Mouse (Mus musculus): Measurements from ENCODE around the gene Myo9a. TPM values are rescaled to one million over a fixed set of nuclear protein-coding genes. Genes with fewer than 3 reads are reported as not detected.
"Not testable (repeated sequence)": the region's sequence is repeated elsewhere in the genome, so short reads cannot be mapped to it uniquely, and the experiment has no call there.

Myo9a gene
- polyA plus RNA-seq, 1 experiment from 2014 or later: 38.7 TPM

- in situ Hi-C loops (cut with MboI; ENCODE audit: low pct_unique_long_range_greater_than_20kb): loop anchor here (5.0 kb wide), 1 partner anchor 234 kb away; no protein-coding TSS in a partner anchor
- POLR2A ChIA-PET: no interaction called here
- DNase-seq (ENCODE audit: low read depth, low spot score): no peak
Measured at GRCm38 (mm10) chr9:59956496-59956895, 205.8 kb downstream of the Myo9a start.

GRCm38 (mm10) chr9:59958115-59958514, 207.4 kb downstream of the Myo9a start:
- ATAC-seq; DNase-seq (ENCODE audit: low read depth, low spot score); POLR2A ChIA-PET; H3K27me3 ChIP-seq: not testable (repeated sequence)
- CTCF ChIA-PET: interaction anchor here (1.0 kb wide), 1 partner anchor 232 kb away, joined by 3 read pairs; no protein-coding TSS in a partner anchor
- in situ Hi-C loops (cut with MboI; ENCODE audit: low pct_unique_long_range_greater_than_20kb): loop anchor here (5.0 kb wide), 1 partner anchor 236 kb away; no protein-coding TSS in a partner anchor

More at GRCm38 (mm10) chr9:59956496-59956895, 205.8 kb downstream of the Myo9a start:
- H3K27me3 ChIP-seq: no peaks in the 10 kb centered on the region
- no peak for TF ChIP-seq CTCF (IDR thresholded peaks at IDR 0.05)
- CTCF ChIA-PET: interaction anchor here (1.6 kb wide), 1 partner anchor 13 kb away, joined by 5 read pairs; no protein-coding TSS in a partner anchor
- ATAC-seq: no peak

GRCm38 (mm10) chr9:59959276-59959675, 208.6 kb downstream of the Myo9a start:
- peak; percentile 97 for TF ChIP-seq CTCF (IDR thresholded peaks at IDR 0.05)
- ChIA-PET CTCF (interaction anchor here (1.0 to 3.0 kb wide), 10 partner anchors 9 to 284 kb away, joined by 3 to 22 read pairs (median 4); no protein-coding TSS in a partner anchor), POLR2A (no interaction called here)
- DNase-seq (ENCODE audit: low read depth, low spot score): peak; percentile 71
- in situ Hi-C loops (cut with MboI; ENCODE audit: low pct_unique_long_range_greater_than_20kb): loop anchor here (5.0 kb wide), 1 partner anchor 237 kb away; no protein-coding TSS in a partner anchor
- ATAC-seq: peak; percentile 74
- H3K27me3 ChIP-seq: no peaks in the 10 kb centered on the region

GRCm38 (mm10) chr9:59960559-59960958, 209.9 kb downstream of the Myo9a start, which contains the start of gene Nr2e3:
Gene Nr2e3 (minus strand): TSS chr9:59960659.
- no peaks in the 10 kb centered on the region for H3K27me3 ChIP-seq

GRCm38 (mm10) chr9:59961201-59961955, 210.7 kb downstream of the Myo9a start:
- in situ Hi-C loops (cut with MboI; ENCODE audit: low pct_unique_long_range_greater_than_20kb): no loop called here
- POLR2A ChIA-PET: no interaction called here
- CTCF ChIA-PET: interaction anchor here (3.0 kb wide), 1 partner anchor 8 kb away, joined by 22 read pairs; no protein-coding TSS in a partner anchor
- TF ChIP-seq CTCF (IDR thresholded peaks at IDR 0.05): no peak
- ATAC-seq: no peak
- no peak for DNase-seq (ENCODE audit: low read depth, low spot score)
- no peaks in the 10 kb centered on the region for H3K27me3 ChIP-seq

More at GRCm38 (mm10) chr9:59960559-59960958, 209.9 kb downstream of the Myo9a start, which contains the start of gene Nr2e3:
- DNase-seq (ENCODE audit: low read depth, low spot score): no peak
- ChIA-PET POLR2A (no interaction called here), CTCF (interaction anchor here (1.4 to 3.0 kb wide), 3 partner anchors 8 to 283 kb away, joined by 4 to 22 read pairs (median 9); no protein-coding TSS in a partner anchor)
- no peak for ATAC-seq
- no peak for TF ChIP-seq CTCF (IDR thresholded peaks at IDR 0.05)
- in situ Hi-C loops (cut with MboI; ENCODE audit: low pct_unique_long_range_greater_than_20kb): no loop called here

GRCm38 (mm10) chr9:59964367-59964766, 213.7 kb downstream of the Myo9a start:
- TF ChIP-seq CTCF (IDR thresholded peaks at IDR 0.05): no peak
- in situ Hi-C loops (cut with MboI; ENCODE audit: low pct_unique_long_range_greater_than_20kb): no loop called here

GRCm38 (mm10) chr9:59965046-59965445, 214.3 kb downstream of the Myo9a start:
- in situ Hi-C loops (cut with MboI; ENCODE audit: low pct_unique_long_range_greater_than_20kb): no loop called here
- POLR2A ChIA-PET: no interaction called here
- H3K27me3 ChIP-seq: no peaks in the 10 kb centered on the region
- CTCF ChIA-PET: interaction anchor here (1.4 kb wide), 1 partner anchor 278 kb away, joined by 3 read pairs; no protein-coding TSS in a partner anchor
- DNase-seq (ENCODE audit: low read depth, low spot score): no peak
- no peak for TF ChIP-seq CTCF (IDR thresholded peaks at IDR 0.05)
- ATAC-seq: no peak

More at GRCm38 (mm10) chr9:59964367-59964766, 213.7 kb downstream of the Myo9a start:
- CTCF ChIA-PET: no interaction called here
- no peaks in the 10 kb centered on the region for H3K27me3 ChIP-seq
- POLR2A ChIA-PET: no interaction called here
- ATAC-seq: no peak
- no peak for DNase-seq (ENCODE audit: low read depth, low spot score)

- no peaks in the 10 kb centered on the region for H3K27me3 ChIP-seq
- ATAC-seq: no peak
- CTCF ChIA-PET: interaction anchor here (1.1 to 3.5 kb wide), 10 partner anchors 9 to 212 kb away, joined by 3 to 24 read pairs (median 4); partner anchors contain the start of gene Nr2e3
- TF ChIP-seq CTCF (IDR thresholded peaks at IDR 0.05): peak; percentile 91
- in situ Hi-C loops (cut with MboI; ENCODE audit: low pct_unique_long_range_greater_than_20kb): no loop called here
- POLR2A ChIA-PET: interaction anchor here (0.7 to 1.3 kb wide), 2 partner anchors 28 to 278 kb away, joined by 3 read pairs; no protein-coding TSS in a partner anchor
- no peak for DNase-seq (ENCODE audit: low read depth, low spot score)
Measured at GRCm38 (mm10) chr9:59969383-59969782, 218.7 kb downstream of the Myo9a start.

- in situ Hi-C loops (cut with MboI; ENCODE audit: low pct_unique_long_range_greater_than_20kb): no loop called here
- no peaks in the 10 kb centered on the region for H3K27me3 ChIP-seq
- POLR2A ChIA-PET: no interaction called here
- TF ChIP-seq CTCF (IDR thresholded peaks at IDR 0.05): no peak
- no peak for DNase-seq (ENCODE audit: low read depth, low spot score)
- CTCF ChIA-PET: interaction anchor here (3.5 kb wide), 1 partner anchor 18 kb away, joined by 24 read pairs; no protein-coding TSS in a partner anchor
- ATAC-seq: no peak
Measured at GRCm38 (mm10) chr9:59971263-59971662, 220.6 kb downstream of the Myo9a start.

Other genes with a start within 250 kb of the Myo9a start
- gene Hexa, start 211.4 kb upstream of the Myo9a start, polyA plus RNA-seq (2021): 135 TPM
- 0.95 TPM for gene Tmem202, start 211.0 kb upstream of the Myo9a start, polyA plus RNA-seq (2021)
- gene Celf6, start 173.0 kb upstream of the Myo9a start, polyA plus RNA-seq (2021): not detected
- gene Parp6, start 133.6 kb upstream of the Myo9a start, polyA plus RNA-seq (2021): 25.2 TPM
- 2,279 TPM for gene Pkm, start 94.5 kb upstream of the Myo9a start, polyA plus RNA-seq (2021)
- 3.5 TPM for gene Gramd2, start 70.8 kb upstream of the Myo9a start, polyA plus RNA-seq (2021)
- 11.5 TPM for gene Senp8, start 186 bp upstream of the Myo9a start, polyA plus RNA-seq (2021)
- gene Nr2e3, start 209.8 kb downstream of the Myo9a start, polyA plus RNA-seq (2021): not detected

All from Patski (cell line).